Mouse (Mus musculus): ENCODE measurements around the gene 4930455H04Rik.

4930455H04Rik gene

DNA sequence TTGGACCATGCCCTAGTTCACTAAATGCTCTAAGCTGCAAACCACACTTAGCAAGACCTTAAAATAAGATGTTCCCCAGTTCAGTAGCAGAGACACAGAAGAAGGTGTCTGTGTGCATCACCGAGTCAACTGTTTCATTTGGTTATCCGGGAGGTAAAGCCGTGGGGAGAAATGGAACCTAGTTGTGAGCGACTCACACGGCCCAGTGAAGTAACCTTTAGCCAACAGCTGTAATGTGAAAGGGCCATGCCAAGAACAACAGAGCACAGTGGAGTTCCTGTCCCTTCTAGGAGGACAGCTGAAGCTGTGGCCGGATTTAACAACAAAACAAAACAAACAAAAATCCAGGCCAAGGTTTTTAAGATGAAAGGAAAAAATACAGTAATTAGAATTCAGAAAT, 1.3 kb upstream of the 4930455H04Rik start:
- DNase-seq (ENCODE audit: low spot score in 2 of 2) = no peak

- no peak for DNase-seq (ENCODE audit: low spot score in 2 of 2)
These were observed 631 bp upstream of the 4930455H04Rik start for GRCm38 (mm10) chr3:116967436-116967835.

GRCm38 (mm10) chr3:116968540-116968997, 502 bp downstream of the 4930455H04Rik start, which contains the start of gene Palmd:
Palmd (minus strand) TSS chr3:116968987.
- peak in 1 of 2 experiments; percentile 35 for DNase-seq (ENCODE audit: low spot score in 2 of 2)

- DNase-seq (ENCODE audit: low spot score in 2 of 2) = no peak
These were observed 936 bp downstream of the 4930455H04Rik start for GRCm38 (mm10) chr3:116969003-116969402.

DNA sequence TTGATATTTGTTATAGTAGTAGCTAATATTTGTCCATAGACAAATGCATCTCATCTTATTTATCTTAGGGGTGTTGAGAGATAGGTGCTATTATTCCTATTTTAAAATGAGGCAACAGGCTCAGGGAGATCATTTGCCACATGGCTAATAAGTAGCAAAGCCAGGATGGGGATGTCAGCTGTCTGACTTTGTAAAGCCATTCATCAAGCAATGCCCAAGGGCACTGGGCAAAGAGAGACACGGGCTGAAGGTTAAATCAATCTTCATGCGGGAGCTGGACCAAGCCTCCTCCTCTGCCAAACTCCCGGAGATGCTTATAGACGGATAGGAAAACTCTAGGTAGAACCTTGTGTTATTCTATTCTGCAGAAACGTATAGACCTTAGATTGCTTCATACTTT, 1.7 kb downstream of the 4930455H04Rik start:
- DNase-seq (ENCODE audit: low spot score in 2 of 2) = no peak

- DNase-seq (ENCODE audit: low spot score in 2 of 2) = no peak
These were observed 13.9 kb downstream of the 4930455H04Rik start for GRCm38 (mm10) chr3:116981811-116982575.

- no peak for DNase-seq (ENCODE audit: low spot score in 2 of 2)
These were observed 17.0 kb downstream of the 4930455H04Rik start for GRCm38 (mm10) chr3:116985042-116985455.

DNA sequence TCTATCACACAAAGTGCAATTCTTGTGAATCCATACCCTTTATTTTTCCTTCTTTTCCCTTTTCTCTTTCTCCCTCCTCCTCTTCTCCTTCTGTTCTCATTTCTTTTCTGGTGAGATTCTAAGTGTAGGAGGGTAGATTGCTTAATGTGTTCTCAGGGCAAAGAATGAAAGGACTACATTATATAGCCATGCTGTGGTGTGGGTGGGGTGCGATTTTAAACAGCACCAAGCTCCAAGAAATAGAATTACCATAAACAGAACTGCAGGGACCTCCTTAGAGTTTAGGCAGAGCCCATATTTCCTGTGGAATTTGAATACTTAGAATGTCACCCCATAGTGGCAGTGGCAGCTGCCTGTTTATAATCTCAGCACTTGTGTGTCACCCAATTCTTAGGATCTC, 17.7 kb downstream of the 4930455H04Rik start:
- DNase-seq (ENCODE audit: low spot score in 2 of 2) = no peak

DNA sequence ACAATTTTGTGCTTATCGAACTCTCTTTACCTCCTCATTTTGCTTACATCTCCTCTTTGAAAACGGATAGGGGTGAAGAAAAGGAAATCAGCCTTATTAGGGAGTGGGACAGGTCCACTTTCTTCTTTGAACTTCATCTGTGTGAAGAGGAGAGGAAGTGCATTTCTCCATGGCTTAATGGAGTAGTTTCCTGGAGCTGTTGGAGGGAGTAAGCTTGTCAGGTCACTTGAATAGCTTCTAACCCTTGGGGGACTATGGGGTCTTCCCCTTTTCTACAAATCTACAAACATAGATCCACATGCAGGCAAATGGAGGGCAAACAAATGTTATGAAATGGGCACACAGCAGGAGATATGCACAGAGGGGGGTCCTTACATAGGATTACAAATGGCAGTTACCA, 18.4 kb downstream of the 4930455H04Rik start:
- no peak for DNase-seq (ENCODE audit: low spot score in 2 of 2)

GRCm38 (mm10) chr3:116988221-116988620, 20.2 kb downstream of the 4930455H04Rik start:
- no peak for DNase-seq (ENCODE audit: low spot score in 2 of 2)

- DNase-seq (ENCODE audit: low spot score in 2 of 2) = no peak
These were observed 23.1 kb downstream of the 4930455H04Rik start for GRCm38 (mm10) chr3:116991180-116991579.

DNA sequence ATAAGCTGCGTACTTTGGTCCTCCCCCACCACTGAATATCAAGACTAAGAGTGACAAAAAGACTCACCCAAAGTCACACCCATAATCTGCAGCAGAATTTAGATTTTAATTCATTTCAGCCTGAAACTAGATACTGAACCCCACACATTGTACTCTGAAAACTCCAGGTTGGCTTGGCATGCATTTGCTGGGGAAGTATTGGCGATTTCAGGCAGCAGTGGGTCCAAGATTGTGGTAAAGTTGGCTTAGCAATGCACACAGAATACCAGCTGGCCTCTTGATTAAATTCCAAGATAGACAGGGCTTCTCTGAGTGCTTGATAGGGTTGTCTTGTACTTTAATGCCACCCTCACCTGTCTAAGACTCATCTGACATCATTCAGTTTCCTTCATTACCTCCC, 24.9 kb downstream of the 4930455H04Rik start:
- DNase-seq (ENCODE audit: low spot score in 2 of 2) = no peak

GRCm38 (mm10) chr3:117001686-117002485, 33.8 kb downstream of the 4930455H04Rik start:
- no peak for DNase-seq (ENCODE audit: low spot score in 2 of 2)

- DNase-seq (ENCODE audit: low spot score in 2 of 2) = no peak
These were observed 35.3 kb downstream of the 4930455H04Rik start for GRCm38 (mm10) chr3:117003379-117003778.

DNA sequence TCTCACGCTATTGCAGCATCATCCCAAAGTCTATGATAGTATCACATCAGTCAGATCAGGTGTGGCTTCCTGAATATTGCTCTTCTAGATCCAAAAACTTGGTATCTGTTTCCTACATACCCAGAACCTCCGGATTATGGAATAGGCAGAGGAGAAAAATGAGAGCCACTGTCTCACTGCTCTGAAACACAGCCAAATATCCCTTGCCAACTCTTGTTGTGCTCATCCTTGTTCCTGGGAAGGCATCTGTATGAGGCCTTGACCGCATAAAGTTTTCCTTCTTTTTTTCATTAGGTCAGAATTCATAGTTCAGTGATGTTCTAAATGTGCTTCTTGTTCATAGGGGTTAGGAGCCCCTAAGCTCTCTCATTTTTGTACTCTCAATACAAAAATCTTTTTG, 38.6 kb downstream of the 4930455H04Rik start:
- DNase-seq (ENCODE audit: low spot score in 2 of 2) = no peak

- no peak for DNase-seq (ENCODE audit: low spot score in 2 of 2)
These were observed 39.3 kb downstream of the 4930455H04Rik start for GRCm38 (mm10) chr3:117007340-117007739.

- no peak for DNase-seq (ENCODE audit: low spot score in 2 of 2)
These were observed 42.1 kb downstream of the 4930455H04Rik start for GRCm38 (mm10) chr3:117010182-117010581.

GRCm38 (mm10) chr3:117020319-117020718, 52.3 kb downstream of the 4930455H04Rik start:
- DNase-seq (ENCODE audit: low spot score in 2 of 2) = no peak

DNA sequence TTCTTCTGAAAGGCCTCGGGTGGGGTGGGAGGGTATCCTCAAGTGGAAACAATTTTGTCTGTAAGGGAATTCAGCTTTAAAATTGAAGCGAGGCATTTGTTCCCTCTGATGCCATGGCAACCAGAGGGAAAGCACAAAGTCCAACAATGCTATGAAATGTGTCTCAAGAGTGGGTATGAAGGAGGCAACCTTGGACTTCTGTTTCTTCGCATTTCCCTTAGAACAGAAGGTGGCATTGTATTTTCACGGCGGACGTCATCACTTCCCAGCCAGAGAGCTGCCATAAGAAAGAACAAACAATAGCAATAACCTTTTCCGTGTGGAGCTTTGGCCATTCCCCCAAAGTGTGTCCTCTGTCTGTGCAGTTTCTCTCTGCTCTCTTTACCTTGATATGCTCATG, 53.8 kb downstream of the 4930455H04Rik start:
- no peak for DNase-seq (ENCODE audit: low spot score in 2 of 2)

DNA sequence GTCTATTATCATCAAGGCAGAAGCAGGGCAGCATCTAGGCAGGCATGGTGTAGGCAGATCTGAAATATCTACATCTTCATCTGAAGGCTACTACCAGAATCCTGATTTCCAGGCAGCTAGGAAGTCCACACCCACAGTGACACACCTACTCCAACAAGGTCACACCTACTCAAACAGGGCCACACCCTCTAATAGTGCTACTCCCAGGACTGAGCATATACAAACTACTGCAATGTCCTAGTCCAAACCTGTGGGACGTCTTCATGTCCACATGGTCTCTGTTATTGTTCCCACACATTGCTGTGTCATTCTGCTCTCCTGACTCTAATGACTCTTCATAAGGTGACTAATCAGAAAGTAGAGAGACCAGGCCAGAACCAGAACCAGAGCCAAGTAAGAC, 56.0 kb downstream of the 4930455H04Rik start:
- DNase-seq (ENCODE audit: low spot score in 2 of 2) = no peak

GRCm38 (mm10) chr3:117024557-117024956, 56.5 kb downstream of the 4930455H04Rik start:
- no peak for DNase-seq (ENCODE audit: low spot score in 2 of 2)

DNA sequence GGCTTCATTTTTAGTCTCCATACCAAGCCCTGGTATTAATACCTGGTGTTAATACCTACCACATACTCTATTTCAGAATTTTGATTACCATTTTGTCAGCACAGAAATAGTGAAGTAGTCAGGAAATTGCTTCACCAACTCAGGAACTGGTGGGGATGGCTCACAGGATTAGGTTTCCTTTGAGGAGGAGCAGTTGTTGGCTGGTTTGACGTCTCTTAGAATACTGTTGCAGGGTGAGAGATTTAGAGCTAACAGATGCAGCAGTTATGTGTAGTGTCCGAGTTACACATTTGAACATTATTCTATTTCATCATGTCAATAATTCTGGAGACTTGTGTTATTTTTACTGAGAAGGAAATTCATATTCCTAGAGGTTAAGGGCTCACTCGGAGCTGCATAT, 57.4 kb downstream of the 4930455H04Rik start:
- no peak for DNase-seq (ENCODE audit: low spot score in 2 of 2)

All from frontal cortex, postnatal 25 days (tissue).